Mouse (Mus musculus) spleen, postnatal 36 days (tissue): ENCODE results near the gene Cyp26c1.
A peak's percentile ranks its signal among the peaks of the same experiment; 100 is the strongest.

Source experiments
- DNase-seq, 2 experiments: peaks; one replicate each; pipeline ENCODE4 v3.0.0; 2022; ENCODE audit warnings: low spot score in 2 of 2, mixed read lengths in 1 of 2

The Cyp26c1 gene

GRCm38 (mm10) chr19:37685281-37685680 is at the start of gene Cyp26c1:
Cyp26c1 (plus strand) TSS chr19:37685581.
- no peak for DNase-seq

GRCm38 (mm10) chr19:37647994-37648393 is 37.4 kb upstream of the Cyp26c1 start:
- no peak for DNase-seq

- no peak for DNase-seq
Observed at GRCm38 (mm10) chr19:37650526-37650925, 34.9 kb upstream of the Cyp26c1 start.

- no peak for DNase-seq
Observed at GRCm38 (mm10) chr19:37654012-37654411, 31.4 kb upstream of the Cyp26c1 start.

GRCm38 (mm10) chr19:37656441-37656840 is 28.9 kb upstream of the Cyp26c1 start:
- no peak for DNase-seq

GRCm38 (mm10) chr19:37665256-37665655 is 20.1 kb upstream of the Cyp26c1 start:
- no peak for DNase-seq

GRCm38 (mm10) chr19:37667855-37668594 is 17.4 kb upstream of the Cyp26c1 start:
- peak; percentile 14 to 53 for DNase-seq

- DNase-seq = no peak
Observed at GRCm38 (mm10) chr19:37668657-37669056, 16.7 kb upstream of the Cyp26c1 start.

GRCm38 (mm10) chr19:37669486-37669885 is 15.9 kb upstream of the Cyp26c1 start:
- no peak for DNase-seq

GRCm38 (mm10) chr19:37673393-37673792 is 12.0 kb upstream of the Cyp26c1 start:
- DNase-seq = no peak

GRCm38 (mm10) chr19:37686347-37686746 is 966 bp downstream of the Cyp26c1 start:
- no peak for DNase-seq

- no peak for DNase-seq
Observed at GRCm38 (mm10) chr19:37686941-37687850, 1.8 kb downstream of the Cyp26c1 start.

- no peak for DNase-seq
Observed at GRCm38 (mm10) chr19:37689478-37689877, 4.1 kb downstream of the Cyp26c1 start.

GRCm38 (mm10) chr19:37690716-37691115 is 5.3 kb downstream of the Cyp26c1 start:
- DNase-seq = no peak

- no peak for DNase-seq
Observed at GRCm38 (mm10) chr19:37692879-37693278, 7.5 kb downstream of the Cyp26c1 start.

- no peak for DNase-seq
Observed at GRCm38 (mm10) chr19:37695146-37695545, 9.8 kb downstream of the Cyp26c1 start.

- no peak for DNase-seq
Observed at GRCm38 (mm10) chr19:37695762-37696602, 10.6 kb downstream of the Cyp26c1 start.

GRCm38 (mm10) chr19:37696603-37697334 is 11.4 kb downstream of the Cyp26c1 start:
- no peak for DNase-seq

- no peak for DNase-seq
Observed at GRCm38 (mm10) chr19:37697335-37697636, 11.9 kb downstream of the Cyp26c1 start.

GRCm38 (mm10) chr19:37697651-37698272 is 12.4 kb downstream of the Cyp26c1 start, which contains the start of gene Cyp26a1:
Cyp26a1 (plus strand) TSS chr19:37697798.
- DNase-seq = no peak
